Mouse (Mus musculus) adrenal gland, postnatal 36 days (tissue): ENCODE measurements around the gene Tubgcp5. TPM values are rescaled to one million over a fixed set of nuclear protein-coding genes. Genes with fewer than 3 reads are reported as not detected.
A peak's percentile ranks its signal among the peaks of the same experiment; 100 is the strongest.

Experiments used
- DNase-seq, 2 experiments: peaks; one replicate each; pipeline ENCODE4 v3.0.0; 2021; ENCODE audit warnings: mixed read lengths in 1 of 2
- total RNA-seq, 2 experiments: library from RNA; stranded (reverse); gene quantifications; 2 replicates each; pipeline ENCODE4 v1.2.3; 2021

Tubgcp5 gene
- total RNA-seq, 2 experiments from 2014 or later = 15.3 to 18.4 TPM

DNA sequence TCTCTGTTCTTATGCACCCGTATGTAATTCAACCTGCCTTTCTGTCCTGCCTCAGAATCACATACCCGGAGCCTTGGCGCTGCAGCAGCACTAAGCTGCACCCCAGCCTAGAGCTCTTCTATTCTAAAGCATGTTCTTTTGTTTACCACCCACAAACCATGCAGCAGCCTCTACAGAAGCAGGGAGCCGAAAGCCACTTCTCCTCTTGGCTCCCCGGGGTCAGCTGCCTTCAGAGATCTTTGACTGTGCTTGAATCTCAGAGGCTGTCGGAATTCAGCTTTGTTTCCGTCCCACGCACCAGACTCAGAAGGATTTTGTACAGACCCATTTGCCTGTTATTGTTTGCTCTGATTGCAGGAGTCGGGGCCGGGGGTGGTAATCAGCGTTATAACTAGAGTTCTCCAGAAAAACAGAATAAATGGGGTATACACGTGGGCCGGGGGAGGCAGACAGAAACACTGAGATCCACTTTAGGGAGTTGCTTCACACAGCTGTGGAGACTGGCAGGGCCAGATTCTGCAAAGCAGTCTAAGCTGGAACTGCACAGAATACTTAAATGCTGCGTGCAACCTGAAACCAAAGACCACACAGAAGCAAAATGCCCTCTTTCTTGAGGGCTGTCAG lies 56.1 kb downstream of the Tubgcp5 start:
- no peak for DNase-seq

- no peak for DNase-seq
Observed at GRCm38 (mm10) chr7:55852787-55853186, 58.8 kb downstream of the Tubgcp5 start.

DNA sequence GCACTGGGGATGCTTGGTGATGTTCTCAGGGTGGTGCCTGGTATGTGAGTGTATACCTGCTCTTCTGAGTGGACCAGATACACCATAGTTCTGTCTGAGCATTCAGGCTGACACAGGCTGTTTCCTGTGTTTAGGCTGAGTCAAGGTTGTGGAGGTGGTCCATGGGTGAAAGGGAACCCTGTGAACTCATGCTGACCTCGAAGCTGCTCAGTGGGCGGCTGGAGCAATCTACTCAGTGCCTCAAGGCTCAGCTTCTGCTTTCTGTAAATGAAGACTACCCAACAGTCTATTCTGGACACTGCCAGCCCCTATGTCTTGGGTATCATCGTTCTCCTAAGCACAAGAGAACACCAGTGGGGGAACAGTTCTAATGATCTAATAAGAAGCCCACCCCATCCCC lies 61.6 kb downstream of the Tubgcp5 start:
- no peak for DNase-seq

DNA sequence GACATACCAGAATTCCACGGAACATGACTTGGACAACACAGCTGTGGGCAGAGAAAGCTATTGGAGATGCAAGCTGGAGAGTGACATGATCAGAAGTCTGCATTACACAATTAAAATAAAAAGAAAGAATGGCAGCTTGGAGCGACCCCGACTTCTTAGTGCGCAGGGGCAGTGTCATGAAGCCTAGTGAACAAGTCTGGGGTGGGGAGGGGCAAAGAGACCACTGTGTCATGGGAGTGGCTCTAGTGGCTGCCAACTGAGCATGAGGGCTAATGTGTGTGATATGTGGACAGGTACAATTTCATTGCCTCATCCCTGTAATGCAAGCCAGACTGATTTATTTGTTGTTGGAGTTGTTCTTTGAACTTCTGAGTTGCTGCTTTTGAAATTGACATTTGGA lies 62.8 kb downstream of the Tubgcp5 start:
- no peak for DNase-seq

DNA sequence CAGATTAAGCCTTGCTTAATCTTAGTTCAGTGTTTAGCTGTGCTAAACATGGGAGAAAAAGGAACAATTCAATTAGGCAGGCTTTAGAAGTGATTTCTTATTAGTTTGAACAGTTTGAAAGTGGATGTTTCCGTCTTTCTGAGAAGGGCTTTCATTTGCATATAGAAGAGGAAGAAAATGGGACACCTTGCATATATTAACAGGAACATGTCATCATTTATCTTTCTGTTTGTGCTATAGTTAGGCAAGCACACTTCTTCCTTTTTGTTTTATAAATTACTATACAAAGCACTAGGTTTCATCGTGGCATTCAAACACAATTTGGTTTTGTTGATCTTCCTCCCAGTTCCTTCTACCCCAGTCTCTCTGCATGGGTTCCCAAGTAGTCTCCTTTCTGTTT lies 63.8 kb downstream of the Tubgcp5 start:
- DNase-seq = no peak

- peak in 1 of 2 experiments; percentile 22 for DNase-seq
Observed at GRCm38 (mm10) chr7:55858836-55859517, 65.0 kb downstream of the Tubgcp5 start.

GRCm38 (mm10) chr7:55859518-55859872 lies 65.5 kb downstream of the Tubgcp5 start:
- DNase-seq = peak in 1 of 2 experiments; percentile 37

GRCm38 (mm10) chr7:55859956-55860355 lies 66.0 kb downstream of the Tubgcp5 start:
- DNase-seq = peak in 1 of 2 experiments; percentile 21

DNA sequence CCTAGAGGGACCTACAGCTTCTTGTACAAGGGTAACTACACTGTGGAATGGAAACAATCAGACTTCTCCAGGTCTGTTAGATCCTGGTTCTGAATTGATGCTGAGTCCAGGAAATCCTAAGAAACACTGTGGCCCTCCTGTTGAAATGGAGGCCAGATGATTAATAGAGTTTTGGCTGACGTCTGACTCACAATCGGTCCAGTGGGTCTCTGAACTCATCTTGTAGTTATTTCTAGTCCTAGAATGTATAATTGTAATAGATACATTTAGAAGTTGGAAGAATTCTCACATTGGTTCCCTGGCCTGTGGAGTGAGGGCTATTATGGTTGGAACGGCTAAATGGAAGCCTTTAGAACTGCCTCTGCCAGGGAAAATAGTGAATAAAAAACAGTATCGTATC lies 67.2 kb downstream of the Tubgcp5 start:
- DNase-seq = no peak

- no peak for DNase-seq
Observed at GRCm38 (mm10) chr7:55865044-55865443, 71.1 kb downstream of the Tubgcp5 start.

DNA sequence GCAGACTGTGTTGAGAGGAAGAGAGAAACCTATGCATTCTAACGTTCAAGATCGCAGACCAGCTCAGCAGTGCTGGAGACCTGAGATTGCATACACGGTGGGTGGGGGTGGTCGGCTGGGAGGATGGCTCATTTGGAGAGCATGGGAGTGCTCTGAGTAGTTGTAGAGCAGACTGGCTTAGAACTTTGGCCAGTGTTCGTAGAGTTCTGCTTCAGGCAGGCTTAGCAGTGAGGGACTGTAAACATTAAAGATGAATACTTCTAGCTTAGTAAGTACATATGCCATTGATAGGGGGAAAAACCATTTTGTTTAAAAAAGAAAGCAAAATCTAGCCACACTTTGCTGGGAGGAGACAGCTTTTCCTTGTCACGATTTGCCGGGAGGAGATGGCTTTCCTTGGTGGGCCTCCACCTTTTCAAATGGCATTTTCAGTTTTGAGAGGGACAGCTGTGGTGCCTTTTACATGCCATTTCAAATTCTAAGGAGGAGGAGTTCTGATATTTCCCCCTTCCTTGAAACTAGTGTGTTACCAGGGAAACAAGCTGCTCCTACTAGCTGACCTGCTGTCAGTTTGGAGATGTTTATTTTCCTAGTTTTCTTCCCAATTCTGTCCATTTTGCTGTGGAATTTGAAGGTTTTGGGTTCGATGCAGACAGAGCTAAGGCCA lies 71.9 kb downstream of the Tubgcp5 start:
- no peak for DNase-seq

DNA sequence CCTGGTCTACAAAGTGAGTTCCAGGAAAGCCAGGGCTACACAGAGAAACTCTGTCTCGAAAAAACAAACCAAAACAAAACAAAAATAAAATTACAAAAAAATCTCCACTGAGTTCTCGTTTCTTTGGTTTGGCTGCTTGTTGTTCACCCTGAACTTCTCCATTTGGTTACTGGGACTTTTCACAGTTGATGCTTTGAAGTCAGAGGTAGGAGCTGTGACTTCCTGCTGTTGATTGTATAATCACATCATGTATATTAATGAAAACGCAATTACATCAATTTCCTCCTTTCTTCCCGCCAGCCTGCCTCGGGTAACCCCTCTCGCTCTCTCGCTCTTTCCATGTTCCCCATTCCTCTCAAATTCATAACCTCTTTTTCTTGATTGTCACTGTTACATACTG lies 74.3 kb downstream of the Tubgcp5 start:
- no peak for DNase-seq

DNA sequence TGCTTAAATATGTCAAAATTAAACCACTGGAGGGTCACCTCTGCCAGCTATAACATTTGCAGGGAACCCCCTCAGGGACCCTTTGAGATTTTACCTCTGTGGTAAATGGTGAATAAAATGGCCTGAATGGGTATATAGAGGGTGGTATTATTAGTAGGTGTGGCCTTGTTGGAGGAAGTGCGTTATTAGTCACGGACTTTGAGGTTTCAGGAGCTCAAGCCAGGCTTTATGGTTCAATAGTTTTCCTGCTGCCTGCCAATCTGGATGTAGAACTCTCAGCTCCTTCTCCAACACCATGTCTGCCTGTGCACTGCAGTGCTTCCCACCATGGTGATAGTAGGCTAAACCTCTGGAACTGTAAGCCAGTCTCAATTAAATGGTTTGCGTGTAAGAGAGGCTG lies 75.3 kb downstream of the Tubgcp5 start:
- no peak for DNase-seq

- DNase-seq = peak in 1 of 2 experiments; percentile 20
Observed at GRCm38 (mm10) chr7:55870340-55871020, 76.5 kb downstream of the Tubgcp5 start.

- no peak for DNase-seq
Observed at GRCm38 (mm10) chr7:55871476-55871875, 77.5 kb downstream of the Tubgcp5 start.

GRCm38 (mm10) chr7:55874703-55875102 lies 80.7 kb downstream of the Tubgcp5 start:
- no peak for DNase-seq

- DNase-seq = no peak
Observed at GRCm38 (mm10) chr7:55877721-55878120, 83.8 kb downstream of the Tubgcp5 start.

DNA sequence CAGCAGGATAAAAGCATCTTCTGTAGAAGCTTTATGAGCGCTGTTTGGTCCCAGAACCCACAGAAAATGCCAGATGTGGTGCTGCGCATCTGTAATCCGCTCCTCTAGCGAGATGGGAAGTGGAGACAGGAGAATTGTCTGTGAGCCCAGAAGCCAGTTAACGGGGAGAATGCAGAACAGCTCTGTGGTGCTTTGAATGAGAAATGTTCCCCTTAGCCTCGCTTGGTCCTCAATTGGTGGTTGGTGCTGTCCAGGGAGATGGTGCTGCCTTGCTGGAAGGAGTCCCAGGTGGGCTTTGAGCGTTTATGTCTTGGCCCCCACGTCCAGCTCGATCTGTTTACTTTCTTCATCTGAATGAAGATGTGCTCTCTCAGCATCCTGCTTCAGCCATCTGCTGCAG lies 86.9 kb downstream of the Tubgcp5 start:
- no peak for DNase-seq

Other genes with a start within 250 kb of the Tubgcp5 start
- gene Siglech, start 26.0 kb upstream of the Tubgcp5 start, total RNA-seq = under 1 TPM in 1 of 2 experiments, not detected in 1; 0.26 TPM
- gene Cyfip1, start 47.6 kb downstream of the Tubgcp5 start, total RNA-seq = 10 to 100 TPM; 72.0 to 92.1 TPM
- 10 to 100 TPM; 51.6 to 57.7 TPM for gene Nipa2, start 168.3 kb downstream of the Tubgcp5 start, total RNA-seq
- 1 to 10 TPM; 6.2 to 8.4 TPM for gene Nipa1, start 225.8 kb downstream of the Tubgcp5 start, total RNA-seq